Mouse (Mus musculus) heart, adult 2 months (tissue): ENCODE measurements around the gene Odaph. TPM values are rescaled to one million over a fixed set of nuclear protein-coding genes. Genes with fewer than 3 reads are reported as not detected.

Source experiments
- DNase-seq, 2 experiments: peaks; one replicate each; pipeline ENCODE4 v3.0.0; 2021
- H3K27ac ChIP-seq: fragments of 200-600 bp; 2 replicates; pipeline ENCODE4 v1.8.1; 2022
- H3K27me3 ChIP-seq: fragments of 200-500 bp; 2 replicates; pipeline ENCODE4 v1.6.1; 2012; ENCODE audit warnings: mild to moderate bottlenecking, low read length, inconsistent platforms, mixed read lengths; ENCODE audit not compliant: control insufficient read depth, insufficient read depth
- H3K36me3 ChIP-seq: fragments of 200-500 bp; 2 replicates; pipeline ENCODE4 v1.6.1; 2012; ENCODE audit warnings: low read length, inconsistent platforms; ENCODE audit not compliant: control insufficient read depth, insufficient read depth
- H3K4me1 ChIP-seq: fragments of 200-500 bp; 2 replicates; pipeline ENCODE4 v1.6.1; 2011; ENCODE audit warnings: low read length; ENCODE audit not compliant: control insufficient read depth, insufficient read depth
- H3K4me3 ChIP-seq: fragments of 200-600 bp; 2 replicates; pipeline ENCODE4 v1.8.1; 2022
- H3K79me2 ChIP-seq: fragments of 200-500 bp; replicated peaks from 2 replicates; pipeline ENCODE4 v1.6.1; 2012; ENCODE audit warnings: mild to moderate bottlenecking, inconsistent platforms, low read length, moderate library complexity, mixed read lengths; ENCODE audit not compliant: control insufficient read depth, insufficient read depth
- H3K9ac ChIP-seq: fragments of 200-500 bp; 2 replicates; pipeline ENCODE4 v1.6.1; 2012; ENCODE audit warnings: low read depth, mild to moderate bottlenecking, control low read depth, inconsistent platforms, low read length, mixed read lengths
- CTCF ChIP-seq: fragments of 200-600 bp; IDR thresholded peaks from 2 replicates; pipeline ENCODE4 v1.8.1; 2022; ENCODE audit warnings: antibody characterized with exemption, mild to moderate bottlenecking, moderate library complexity
- EP300 ChIP-seq: fragments of 200-500 bp; IDR thresholded peaks from 2 replicates; pipeline ENCODE4 v1.6.1; 2011; ENCODE audit warnings: low read depth, low read length, control low read depth; ENCODE audit not compliant: insufficient read depth
- POLR2A ChIP-seq: fragments of 200-500 bp; IDR thresholded peaks from 2 replicates; pipeline ENCODE4 v1.6.1; 2011; ENCODE audit warnings: mild to moderate bottlenecking, low read depth, low read length, control low read depth; ENCODE audit not compliant: insufficient read depth
- WGBS: fragments of 180-500 bp; shearing (Covaris S2); methylation state at CpG from one replicate; pipeline ENCODE4 v1.1.7; 2018; 5-methylcytosine and 5-hydroxymethylcytosine counted together
- intact Hi-C: fragments of 180-260 bp; cut with DNase I; formaldehyde crosslinking; loops from one replicate; pipeline ENCODE4 v1.15.1; 2025
- polyA plus RNA-seq: library from polyadenylated mRNA; depleted of rRNA; stranded (reverse); fragments of >200 nt; gene quantifications from 2 replicates; pipeline ENCODE4 v1.2.3, GENCODE M21; 2012
- total RNA-seq, 2 experiments: library from RNA; stranded (reverse); gene quantifications; 2 replicates each; pipeline ENCODE4 v1.2.3; 2021

Odaph gene
- total and polyA plus RNA-seq, 3 experiments, result not detected

- H3K27me3 ChIP-seq, result no peaks in the 10 kb centered on the region
- no peak overlapping the region for H3K4me3 ChIP-seq
- TF ChIP-seq EP300 (no peak), POLR2A (no peak), CTCF (no peak)
- no peak overlapping the region for H3K27ac ChIP-seq
- intact Hi-C loops, result no loop called here
- DNase-seq, result no peak
- 96% methylated on average over 2 of the region's 2 CpGs for WGBS
- no peaks in the 10 kb centered on the region for H3K36me3 ChIP-seq
- H3K4me1 ChIP-seq, result no peaks in the 10 kb centered on the region
- H3K9ac ChIP-seq, result no peak overlapping the region
- H3K79me2 ChIP-seq, result no peaks in the 10 kb centered on the region
Observed at GRCm38 (mm10) chr5:91993061-91993460, 5.8 kb downstream of the Odaph start.

- no peaks in the 10 kb centered on the region for H3K4me1 ChIP-seq
- H3K9ac ChIP-seq, result no peak overlapping the region
- H3K27ac ChIP-seq, result no peak overlapping the region
- H3K79me2 ChIP-seq, result no peaks in the 10 kb centered on the region
- H3K27me3 ChIP-seq, result no peaks in the 10 kb centered on the region
- WGBS, result 61% methylated on average over 13 of the region's 13 CpGs
- peak; percentile 16 to 23 for DNase-seq
- no peaks in the 10 kb centered on the region for H3K36me3 ChIP-seq
- no peak overlapping the region for H3K4me3 ChIP-seq
- TF ChIP-seq EP300 (no peak), POLR2A (no peak), CTCF (no peak)
- intact Hi-C loops, result no loop called here
Observed at GRCm38 (mm10) chr5:91994546-91994945, 7.3 kb downstream of the Odaph start.

- TF ChIP-seq CTCF (no peak), EP300 (no peak), POLR2A (no peak)
- peak; percentile 21 to 36 for DNase-seq
- Histone ChIP-seq H3K36me3 (no peaks in the 10 kb centered on the region), H3K4me3 (no peak overlapping the region), H3K9ac (no peak overlapping the region), H3K27ac (no peak overlapping the region), H3K4me1 (no peaks in the 10 kb centered on the region), H3K79me2 (no peaks in the 10 kb centered on the region), H3K27me3 (no peaks in the 10 kb centered on the region)
- intact Hi-C loops, result no loop called here
- WGBS, result 38% methylated on average over 2 of the region's 2 CpGs
Observed at GRCm38 (mm10) chr5:92000770-92001169, 13.5 kb downstream of the Odaph start.

- 54% methylated on average over 2 of the region's 2 CpGs for WGBS
- no peak for DNase-seq
- Histone ChIP-seq H3K27me3 (no peaks in the 10 kb centered on the region), H3K4me3 (no peak overlapping the region), H3K79me2 (no peaks in the 10 kb centered on the region), H3K27ac (no peak overlapping the region), H3K4me1 (no peaks in the 10 kb centered on the region), H3K36me3 (no peaks in the 10 kb centered on the region), H3K9ac (no peak overlapping the region)
- TF ChIP-seq CTCF (peak; percentile 72), POLR2A (no peak)
- intact Hi-C loops, result no loop called here
Observed at GRCm38 (mm10) chr5:92003011-92003410, 15.7 kb downstream of the Odaph start.

- intact Hi-C loops, result no loop called here
- H3K36me3 ChIP-seq, result no peaks in the 10 kb centered on the region
- H3K9ac ChIP-seq, result no peak overlapping the region
- H3K79me2 ChIP-seq, result no peaks in the 10 kb centered on the region
- DNase-seq, result no peak
- 38% methylated on average over 2 of the region's 2 CpGs for WGBS
- no peaks in the 10 kb centered on the region for H3K4me1 ChIP-seq
- TF ChIP-seq POLR2A, result no peak
- TF ChIP-seq EP300, result no peak
- TF ChIP-seq CTCF, result no peak
- no peak overlapping the region for H3K4me3 ChIP-seq
- no peak overlapping the region for H3K27ac ChIP-seq
- no peaks in the 10 kb centered on the region for H3K27me3 ChIP-seq
Observed at GRCm38 (mm10) chr5:92009827-92010226, 22.6 kb downstream of the Odaph start.

GRCm38 (mm10) chr5:92011756-92012155 is 24.5 kb downstream of the Odaph start:
- 58% methylated on average over 7 of the region's 7 CpGs for WGBS
- Histone ChIP-seq H3K9ac (no peak overlapping the region), H3K36me3 (no peaks in the 10 kb centered on the region), H3K27me3 (no peaks in the 10 kb centered on the region), H3K4me3 (no peak overlapping the region), H3K27ac (no peak overlapping the region), H3K79me2 (no peaks in the 10 kb centered on the region), H3K4me1 (no peaks in the 10 kb centered on the region)
- intact Hi-C loops, result no loop called here
- TF ChIP-seq EP300 (no peak), CTCF (no peak), POLR2A (no peak)
- DNase-seq, result no peak
